Mouse (Mus musculus): ENCODE results near the gene Zdhhc19. TPM values are rescaled to one million over a fixed set of nuclear protein-coding genes. Genes with fewer than 3 reads are reported as not detected.

The Zdhhc19 gene
- polyA plus RNA-seq, 1 experiment, result not detected

- Histone ChIP-seq H3K4me1 (ENCODE audit: control insufficient read depth) (peaks cover 94% of the 10 kb centered on the region), H3K27me3 (ENCODE audit: control insufficient read depth) (no peaks in the 10 kb centered on the region), H3K4me3 (replicated peaks) (peak overlapping the region; percentile 30), H3K36me3 (ENCODE audit: control insufficient read depth) (peaks cover 2% of the 10 kb centered on the region; the same call in 1 of the 2 replicates), H3K9me3 (ENCODE audit: control insufficient read depth, low read length) (no peaks in the 10 kb centered on the region)
- TF ChIP-seq TAL1 (IDR thresholded peaks at IDR 0.05; ENCODE audit: low read length) (no peak), GATA1 (IDR thresholded peaks at IDR 0.05; ENCODE audit: low read length) (no peak)
These were observed 23.7 kb downstream of the Zdhhc19 start for GRCm38 (mm10) chr16:32519656-32520371.

GRCm38 (mm10) chr16:32520372-32520748 lies 24.3 kb downstream of the Zdhhc19 start:
- no peak for TF ChIP-seq GATA1 (IDR thresholded peaks at IDR 0.05; ENCODE audit: low read length)
- no peak for TF ChIP-seq TAL1 (IDR thresholded peaks at IDR 0.05; ENCODE audit: low read length)
- no peaks in the 10 kb centered on the region for H3K9me3 ChIP-seq (ENCODE audit: control insufficient read depth, low read length)
- no peaks in the 10 kb centered on the region for H3K27me3 ChIP-seq (ENCODE audit: control insufficient read depth)
- H3K36me3 ChIP-seq (ENCODE audit: control insufficient read depth), result peaks cover 2% of the 10 kb centered on the region; the same call in 1 of the 2 replicates
- peaks cover 91% of the 10 kb centered on the region for H3K4me1 ChIP-seq (ENCODE audit: control insufficient read depth)
- H3K4me3 ChIP-seq (replicated peaks), result peak overlapping the region; percentile 30

GRCm38 (mm10) chr16:32522578-32523194 lies 26.6 kb downstream of the Zdhhc19 start:
- Histone ChIP-seq H3K4me3 (replicated peaks) (no peak overlapping the region), H3K4me1 (ENCODE audit: control insufficient read depth) (peaks cover 83% of the 10 kb centered on the region), H3K27me3 (ENCODE audit: control insufficient read depth) (no peaks in the 10 kb centered on the region), H3K9me3 (ENCODE audit: control insufficient read depth, low read length) (no peaks in the 10 kb centered on the region), H3K36me3 (ENCODE audit: control insufficient read depth) (peaks cover 2% of the 10 kb centered on the region; the same call in 1 of the 2 replicates)
- TF ChIP-seq TAL1 (IDR thresholded peaks at IDR 0.05; ENCODE audit: low read length), result no peak
- TF ChIP-seq GATA1 (IDR thresholded peaks at IDR 0.05; ENCODE audit: low read length), result no peak

- peaks cover 77% of the 10 kb centered on the region for H3K4me1 ChIP-seq (ENCODE audit: control insufficient read depth)
These were observed 27.6 kb downstream of the Zdhhc19 start for GRCm38 (mm10) chr16:32523462-32524243.

GRCm38 (mm10) chr16:32524244-32524615 lies 28.2 kb downstream of the Zdhhc19 start:
- Histone ChIP-seq H3K36me3 (ENCODE audit: control insufficient read depth) (peaks cover 2% of the 10 kb centered on the region; the same call in 1 of the 2 replicates), H3K27me3 (ENCODE audit: control insufficient read depth) (no peaks in the 10 kb centered on the region), H3K4me3 (replicated peaks) (no peak overlapping the region), H3K9me3 (ENCODE audit: control insufficient read depth, low read length) (no peaks in the 10 kb centered on the region), H3K4me1 (ENCODE audit: control insufficient read depth) (peaks cover 76% of the 10 kb centered on the region)
- TF ChIP-seq TAL1 (IDR thresholded peaks at IDR 0.05; ENCODE audit: low read length), result no peak
- no peak for TF ChIP-seq GATA1 (IDR thresholded peaks at IDR 0.05; ENCODE audit: low read length)

More at GRCm38 (mm10) chr16:32523462-32524243, 27.6 kb downstream of the Zdhhc19 start:
- no peak overlapping the region for H3K4me3 ChIP-seq (replicated peaks)
- no peaks in the 10 kb centered on the region for H3K27me3 ChIP-seq (ENCODE audit: control insufficient read depth)
- no peaks in the 10 kb centered on the region for H3K9me3 ChIP-seq (ENCODE audit: control insufficient read depth, low read length)
- peaks cover 2% of the 10 kb centered on the region; the same call in 1 of the 2 replicates for H3K36me3 ChIP-seq (ENCODE audit: control insufficient read depth)
- TF ChIP-seq TAL1 (IDR thresholded peaks at IDR 0.05; ENCODE audit: low read length) (no peak), GATA1 (IDR thresholded peaks at IDR 0.05; ENCODE audit: low read length) (no peak)

GRCm38 (mm10) chr16:32526906-32527305 lies 30.8 kb downstream of the Zdhhc19 start:
- H3K36me3 ChIP-seq (ENCODE audit: control insufficient read depth), result peaks cover 9% of the 10 kb centered on the region
- H3K9me3 ChIP-seq (ENCODE audit: control insufficient read depth, low read length), result peaks cover 8% of the 10 kb centered on the region
- no peak for TF ChIP-seq TAL1 (IDR thresholded peaks at IDR 0.05; ENCODE audit: low read length)
- no peak for TF ChIP-seq GATA1 (IDR thresholded peaks at IDR 0.05; ENCODE audit: low read length)
- no peak overlapping the region for H3K4me3 ChIP-seq (replicated peaks)
- H3K4me1 ChIP-seq (ENCODE audit: control insufficient read depth), result peaks cover 69% of the 10 kb centered on the region
- H3K27me3 ChIP-seq (ENCODE audit: control insufficient read depth), result no peaks in the 10 kb centered on the region; the same call in 1 of the 2 replicates

GRCm38 (mm10) chr16:32532878-32533826 lies 37.1 kb downstream of the Zdhhc19 start:
- H3K27me3 ChIP-seq (ENCODE audit: control insufficient read depth), result no peaks in the 10 kb centered on the region; the same call in 1 of the 2 replicates
- H3K9me3 ChIP-seq (ENCODE audit: control insufficient read depth, low read length), result peaks cover 8% of the 10 kb centered on the region
- peaks cover 68% of the 10 kb centered on the region for H3K4me1 ChIP-seq (ENCODE audit: control insufficient read depth)
- H3K4me3 ChIP-seq (replicated peaks), result no peak overlapping the region
- TF ChIP-seq TAL1 (IDR thresholded peaks at IDR 0.05; ENCODE audit: low read length) (no peak), GATA1 (IDR thresholded peaks at IDR 0.05; ENCODE audit: low read length) (no peak)
- H3K36me3 ChIP-seq (ENCODE audit: control insufficient read depth), result peaks cover 7% of the 10 kb centered on the region

- H3K36me3 ChIP-seq (ENCODE audit: control insufficient read depth), result peaks cover 7% of the 10 kb centered on the region
- H3K4me3 ChIP-seq (replicated peaks), result no peak overlapping the region
- no peak for TF ChIP-seq TAL1 (IDR thresholded peaks at IDR 0.05; ENCODE audit: low read length)
- no peak for TF ChIP-seq GATA1 (IDR thresholded peaks at IDR 0.05; ENCODE audit: low read length)
- H3K9me3 ChIP-seq (ENCODE audit: control insufficient read depth, low read length), result peaks cover 8% of the 10 kb centered on the region
- peaks cover 71% of the 10 kb centered on the region for H3K4me1 ChIP-seq (ENCODE audit: control insufficient read depth)
- no peaks in the 10 kb centered on the region; the same call in 1 of the 2 replicates for H3K27me3 ChIP-seq (ENCODE audit: control insufficient read depth)
These were observed 39.2 kb downstream of the Zdhhc19 start for GRCm38 (mm10) chr16:32535157-32535751.

Data from erythroblast, embryonic 14.5 days (primary cell).